Mouse (Mus musculus) bone marrow macrophage, adult 2 months (primary cell): ENCODE results near the gene Cblb. TPM values are rescaled to one million over a fixed set of nuclear protein-coding genes. Genes with fewer than 3 reads are reported as not detected.

Source experiments
- H3K27ac ChIP-seq: 2 replicates; pipeline ENCODE4 v1.5.1; 2012; ENCODE audit warnings: low read depth, low read length; ENCODE audit not compliant: insufficient read depth
- H3K4me1 ChIP-seq: 2 replicates; pipeline ENCODE4 v1.6.1; 2012; ENCODE audit warnings: low read length; ENCODE audit not compliant: control insufficient read depth, insufficient read depth
- H3K4me3 ChIP-seq: 2 replicates; pipeline ENCODE4 v1.5.1; 2012; ENCODE audit warnings: mild to moderate bottlenecking, low read length, moderate library complexity; ENCODE audit not compliant: insufficient read depth
- CTCF ChIP-seq: IDR thresholded peaks from 2 replicates; pipeline ENCODE4 v1.5.1; 2012; ENCODE audit warnings: low read depth, mild to moderate bottlenecking, low read length, moderate library complexity
- POLR2A ChIP-seq: IDR thresholded peaks from 2 replicates; pipeline ENCODE4 v1.6.1; 2012; ENCODE audit warnings: mild to moderate bottlenecking, low read depth, low read length, borderline replicate concordance
- polyA plus RNA-seq: library from polyadenylated mRNA; stranded (reverse); fragments of >200 nt; gene quantifications from 2 replicates; pipeline ENCODE4 v1.2.4, GENCODE M21; 2012; ENCODE audit not compliant: missing spikeins, insufficient read depth, insufficient read length

Gene Cblb
- polyA plus RNA-seq: 12.1 and 13.6 TPM in 2 replicates

GRCm38 (mm10) chr16:52031091-52031689 lies at the start of gene Cblb:
Gene Cblb (plus strand): TSS chr16:52031225.
- Histone ChIP-seq H3K4me3 (peak within 1 kb of the TSS; percentile 64), H3K4me1 (peaks cover 22% of the 10 kb centered on the region), H3K27ac (peak within 1 kb of the TSS; percentile 60)
- TF ChIP-seq POLR2A (no peak), CTCF (no peak)

- Histone ChIP-seq H3K4me1 (peaks cover 15% of the 10 kb centered on the region), H3K27ac (no peak overlapping the region), H3K4me3 (no peak overlapping the region)
- TF ChIP-seq CTCF: no peak
- TF ChIP-seq POLR2A: no peak
Measured at GRCm38 (mm10) chr16:51985436-51985835, 45.6 kb upstream of the Cblb start.

GRCm38 (mm10) chr16:51986207-51986606 lies 44.8 kb upstream of the Cblb start:
- Histone ChIP-seq H3K4me1 (peaks cover 15% of the 10 kb centered on the region), H3K27ac (no peak overlapping the region), H3K4me3 (no peak overlapping the region)
- TF ChIP-seq CTCF (no peak), POLR2A (no peak)

- no peak for TF ChIP-seq CTCF
- TF ChIP-seq POLR2A: no peak
- Histone ChIP-seq H3K4me3 (no peak overlapping the region), H3K27ac (no peak overlapping the region), H3K4me1 (peaks cover 15% of the 10 kb centered on the region)
Measured at GRCm38 (mm10) chr16:51987085-51987620, 43.9 kb upstream of the Cblb start.

- Histone ChIP-seq H3K4me3 (no peak overlapping the region), H3K4me1 (peaks cover 15% of the 10 kb centered on the region), H3K27ac (no peak overlapping the region)
- no peak for TF ChIP-seq CTCF
- TF ChIP-seq POLR2A: no peak
Measured at GRCm38 (mm10) chr16:51988027-51988426, 43.0 kb upstream of the Cblb start.

- peaks cover 15% of the 10 kb centered on the region for H3K4me1 ChIP-seq
- no peak overlapping the region for H3K27ac ChIP-seq
- TF ChIP-seq CTCF (no peak), POLR2A (no peak)
- no peak overlapping the region for H3K4me3 ChIP-seq
Measured at GRCm38 (mm10) chr16:51989259-51989658, 41.8 kb upstream of the Cblb start.

GRCm38 (mm10) chr16:52000043-52000442 lies 31.0 kb upstream of the Cblb start:
- no peak for TF ChIP-seq POLR2A
- TF ChIP-seq CTCF: no peak
- Histone ChIP-seq H3K4me1 (peaks cover 7% of the 10 kb centered on the region), H3K4me3 (no peak overlapping the region), H3K27ac (peak overlapping the region; percentile 52; the same call in 1 of the 2 replicates)

GRCm38 (mm10) chr16:52000801-52001200 lies 30.2 kb upstream of the Cblb start:
- TF ChIP-seq POLR2A (no peak), CTCF (no peak)
- Histone ChIP-seq H3K4me3 (no peak overlapping the region), H3K27ac (no peak overlapping the region), H3K4me1 (peaks cover 7% of the 10 kb centered on the region)

- H3K4me3 ChIP-seq: no peak overlapping the region
- H3K27ac ChIP-seq: no peak overlapping the region
- TF ChIP-seq CTCF: no peak
- no peak for TF ChIP-seq POLR2A
- no peaks in the 10 kb centered on the region for H3K4me1 ChIP-seq
Measured at GRCm38 (mm10) chr16:52007006-52007405, 24.0 kb upstream of the Cblb start.

- no peak for TF ChIP-seq CTCF
- TF ChIP-seq POLR2A: no peak
- H3K4me1 ChIP-seq: peaks cover 6% of the 10 kb centered on the region
- H3K4me3 ChIP-seq: no peak overlapping the region
- no peak overlapping the region for H3K27ac ChIP-seq
Measured at GRCm38 (mm10) chr16:52008471-52008870, 22.6 kb upstream of the Cblb start.
